Mouse (Mus musculus) CH12.LX (cell line): Measurements from ENCODE around the gene Fcer1g. TPM values are rescaled to one million over a fixed set of nuclear protein-coding genes. Genes with fewer than 3 reads are reported as not detected.
A peak's percentile ranks its signal among the peaks of the same experiment; 100 is the strongest.

Source experiments
- DNase-seq: peaks from one replicate; pipeline ENCODE4 v3.0.0-alpha.2; 2013; ENCODE audit errors: extremely low read depth
- H3K27ac ChIP-seq: 2 replicates; pipeline ENCODE4 v1.5.1; 2012; ENCODE audit warnings: low read depth, mild to moderate bottlenecking, control low read depth, moderate library complexity; ENCODE audit not compliant: insufficient read depth
- H3K27me3 ChIP-seq: replicated peaks from 2 replicates; pipeline ENCODE3; 2012; ENCODE audit warnings: inconsistent platforms
- H3K36me3 ChIP-seq, 2 experiments: replicated peaks in 1 of 2; 2 replicates each; pipeline versions ENCODE3 to v1.6.1; 2012; ENCODE audit warnings: inconsistent platforms in 1 of 2, low read length in 1 of 2, mild to moderate bottlenecking in 1 of 2, mixed read lengths in 1 of 2, moderate library complexity in 1 of 2; ENCODE audit not compliant: control insufficient read depth in 1 of 2, insufficient read depth in 1 of 2
- H3K4me1 ChIP-seq, 2 experiments: 2 replicates each; pipeline ENCODE4 v1.6.1; 2012; ENCODE audit warnings: inconsistent platforms in 1 of 2, moderate library complexity in 1 of 2; ENCODE audit not compliant: insufficient read depth in 2 of 2, control insufficient read depth in 1 of 2
- H3K4me2 ChIP-seq: 2 replicates; pipeline ENCODE4 v1.6.1; 2012; ENCODE audit warnings: low read depth, mild to moderate bottlenecking, control low read depth; ENCODE audit not compliant: poor library complexity, insufficient read depth, severe bottlenecking
- H3K4me3 ChIP-seq, 3 experiments: fragments of 150-350 bp in 1 of 3; sonication (generic) in 1 of 3; replicated peaks in 1 of 3; 2 replicates each; pipeline versions ENCODE3 to v1.5.1; 2011 to 2012; ENCODE audit warnings: low read depth in 2 of 3, low read length in 2 of 3, mild to moderate bottlenecking in 2 of 3, moderate library complexity in 2 of 3, control low read depth in 1 of 3, improper control_type of control experiment in 1 of 3, inconsistent platforms in 1 of 3, mixed read lengths in 1 of 3; ENCODE audit not compliant: poor library complexity in 1 of 3
- H3K79me2 ChIP-seq: replicated peaks from 2 replicates; pipeline ENCODE4 v1.6.1; 2012; ENCODE audit warnings: mild to moderate bottlenecking, moderate library complexity; ENCODE audit not compliant: control insufficient read depth, poor library complexity, insufficient read depth, severe bottlenecking; ENCODE audit errors: extremely low read depth
- H3K9ac ChIP-seq: 2 replicates; pipeline ENCODE4 v1.6.1; 2012; ENCODE audit warnings: low read depth, mild to moderate bottlenecking, control low read depth, moderate library complexity; ENCODE audit not compliant: insufficient read depth
- H3K9me3 ChIP-seq: replicated peaks from 2 replicates; pipeline ENCODE3; 2012; ENCODE audit warnings: low read length, inconsistent platforms, mixed read lengths
- BHLHE40 ChIP-seq: IDR thresholded peaks from 2 replicates; pipeline ENCODE4 v1.6.1; 2011; ENCODE audit warnings: mild to moderate bottlenecking, low read depth, low read length, improper control_type of control experiment
- CHD1 ChIP-seq: IDR thresholded peaks from 2 replicates; pipeline ENCODE4 v1.6.1; 2012; ENCODE audit warnings: low read depth, low read length, improper control_type of control experiment, inconsistent platforms
- CHD2 ChIP-seq: IDR thresholded peaks from 2 replicates; pipeline ENCODE4 v1.6.1; 2011; ENCODE audit warnings: low read length, improper control_type of control experiment
- CTCF ChIP-seq, 2 experiments: IDR thresholded peaks in 1 of 2; conservative IDR thresholded peaks in 1 of 2; 2 replicates each; pipeline ENCODE4 v1.5.1; 2011 to 2012; ENCODE audit warnings: low read depth in 2 of 2, low read length in 2 of 2, improper control_type of control experiment in 1 of 2, inconsistent platforms in 1 of 2, mild to moderate bottlenecking in 1 of 2, moderate library complexity in 1 of 2
- E2F4 ChIP-seq: IDR thresholded peaks from 2 replicates; pipeline ENCODE4 v1.6.1; 2011; ENCODE audit warnings: low read depth, low read length, improper control_type of control experiment; ENCODE audit not compliant: insufficient replicate concordance
- ELF1 ChIP-seq: IDR thresholded peaks from 2 replicates; pipeline ENCODE4 v1.6.1; 2014; ENCODE audit warnings: low read depth, mild to moderate bottlenecking, inconsistent platforms, low read length, improper control_type of control experiment
- EP300 ChIP-seq: IDR thresholded peaks from 2 replicates; pipeline ENCODE4 v1.6.1; 2011; ENCODE audit warnings: low read length, improper control_type of control experiment
- ETS1 ChIP-seq: conservative IDR thresholded peaks from 2 replicates; pipeline ENCODE4 v1.6.1; 2012; ENCODE audit warnings: low read depth, mild to moderate bottlenecking, inconsistent platforms, low read length, improper control_type of control experiment, moderate library complexity
- GABPA ChIP-seq: IDR thresholded peaks from 2 replicates; pipeline ENCODE4 v1.6.1; 2012; ENCODE audit warnings: low read depth, low read length, improper control_type of control experiment, inconsistent platforms; ENCODE audit not compliant: insufficient replicate concordance
- HCFC1 ChIP-seq: IDR thresholded peaks from 2 replicates; pipeline ENCODE4 v1.6.1; 2012; ENCODE audit warnings: low read depth, mild to moderate bottlenecking, inconsistent platforms, low read length, improper control_type of control experiment
- IRF4 ChIP-seq: IDR thresholded peaks from 2 replicates; pipeline ENCODE4 v1.6.1; 2014; ENCODE audit warnings: low read depth, mild to moderate bottlenecking, inconsistent platforms, low read length, improper control_type of control experiment
- JUN ChIP-seq: IDR thresholded peaks from 2 replicates; pipeline ENCODE4 v1.6.1; 2011; ENCODE audit warnings: low read depth, mild to moderate bottlenecking, low read length, improper control_type of control experiment, moderate library complexity; ENCODE audit not compliant: insufficient read depth
- JUND ChIP-seq: conservative IDR thresholded peaks from 2 replicates; pipeline ENCODE4 v1.6.1; 2011; ENCODE audit warnings: low read depth, low read length, improper control_type of control experiment
- KAT2A ChIP-seq: IDR thresholded peaks from 2 replicates; pipeline ENCODE4 v1.6.1; 2012; ENCODE audit warnings: low read length, improper control_type of control experiment, inconsistent platforms; ENCODE audit not compliant: insufficient replicate concordance
- MAFK ChIP-seq: IDR thresholded peaks from 2 replicates; pipeline ENCODE4 v1.6.1; 2011; ENCODE audit warnings: low read length, improper control_type of control experiment; ENCODE audit not compliant: insufficient replicate concordance
- MAX ChIP-seq: IDR thresholded peaks from 2 replicates; pipeline ENCODE4 v1.6.1; 2011; ENCODE audit warnings: low read length, improper control_type of control experiment
- MAZ ChIP-seq: IDR thresholded peaks from 2 replicates; pipeline ENCODE4 v1.6.1; 2012; ENCODE audit warnings: low read depth, mild to moderate bottlenecking, inconsistent platforms, low read length, improper control_type of control experiment, moderate library complexity
- MEF2A ChIP-seq: IDR thresholded peaks from 2 replicates; pipeline ENCODE4 v1.6.1; 2014; ENCODE audit warnings: low read depth, mild to moderate bottlenecking, inconsistent platforms, low read length, improper control_type of control experiment, borderline replicate concordance
- MXI1 ChIP-seq: IDR thresholded peaks from 2 replicates; pipeline ENCODE4 v1.6.1; 2011; ENCODE audit warnings: mild to moderate bottlenecking, low read depth, low read length, improper control_type of control experiment
- MYC ChIP-seq: IDR thresholded peaks from 2 replicates; pipeline ENCODE4 v1.6.1; 2011; ENCODE audit warnings: low read depth, mild to moderate bottlenecking, improper control_type of control experiment, low read length
- NELFE ChIP-seq: IDR thresholded peaks from 2 replicates; pipeline ENCODE4 v1.6.1; 2011; ENCODE audit warnings: low read depth, low read length, improper control_type of control experiment
- NRF1 ChIP-seq: IDR thresholded peaks from 2 replicates; pipeline ENCODE4 v1.6.1; 2014; ENCODE audit warnings: low read depth, mild to moderate bottlenecking, inconsistent platforms, low read length, improper control_type of control experiment, moderate library complexity
- PAX5 ChIP-seq: IDR thresholded peaks from 2 replicates; pipeline ENCODE4 v1.6.1; 2012; ENCODE audit warnings: low read length, inconsistent platforms, mixed read lengths
- POLR2A ChIP-seq: IDR thresholded peaks from 2 replicates; pipeline ENCODE4 v1.6.1; 2011; ENCODE audit warnings: low read depth, mild to moderate bottlenecking, improper control_type of control experiment, low read length
- POLR2AphosphoS2 ChIP-seq: IDR thresholded peaks from 2 replicates; pipeline ENCODE4 v1.6.1; 2011; ENCODE audit warnings: low read depth, low read length, improper control_type of control experiment
- RAD21 ChIP-seq: IDR thresholded peaks from 2 replicates; pipeline ENCODE4 v1.6.1; 2011; ENCODE audit warnings: low read depth, mild to moderate bottlenecking, low read length, improper control_type of control experiment, moderate library complexity
- RCOR1 ChIP-seq: conservative IDR thresholded peaks from 2 replicates; pipeline ENCODE4 v1.6.1; 2012; ENCODE audit warnings: low read depth, mild to moderate bottlenecking, inconsistent platforms, low read length, improper control_type of control experiment
- SIN3A ChIP-seq: IDR thresholded peaks from 2 replicates; pipeline ENCODE4 v1.6.1; 2012; ENCODE audit warnings: low read length, improper control_type of control experiment, inconsistent platforms
- SMC3 ChIP-seq: IDR thresholded peaks from 2 replicates; pipeline ENCODE4 v1.6.1; 2011; ENCODE audit warnings: low read depth, low read length, improper control_type of control experiment
- TBP ChIP-seq: conservative IDR thresholded peaks from 2 replicates; pipeline ENCODE4 v1.6.1; 2011; ENCODE audit warnings: low read depth, low read length, improper control_type of control experiment
- TCF12 ChIP-seq: IDR thresholded peaks from 2 replicates; pipeline ENCODE4 v1.6.1; 2014; ENCODE audit warnings: low read depth, mild to moderate bottlenecking, inconsistent platforms, low read length, improper control_type of control experiment
- UBTF ChIP-seq: IDR thresholded peaks from 2 replicates; pipeline ENCODE4 v1.6.1; 2012; ENCODE audit warnings: low read depth, mild to moderate bottlenecking, inconsistent platforms, low read length, improper control_type of control experiment, moderate library complexity
- USF1 ChIP-seq: IDR thresholded peaks from 2 replicates; pipeline ENCODE4 v1.6.1; 2014; ENCODE audit warnings: low read depth, mild to moderate bottlenecking, inconsistent platforms, low read length, improper control_type of control experiment
- USF2 ChIP-seq: conservative IDR thresholded peaks from 2 replicates; pipeline ENCODE4 v1.6.1; 2011; ENCODE audit warnings: low read depth, low read length, improper control_type of control experiment
- ZC3H11A ChIP-seq: IDR thresholded peaks from 2 replicates; pipeline ENCODE4 v1.6.1; 2012; ENCODE audit warnings: low read depth, mild to moderate bottlenecking, inconsistent platforms, low read length, improper control_type of control experiment
- ZKSCAN1 ChIP-seq: IDR thresholded peaks from 2 replicates; pipeline ENCODE4 v1.6.1; 2012; ENCODE audit warnings: low read depth, inconsistent platforms, low read length, improper control_type of control experiment, borderline replicate concordance
- ZMIZ1 ChIP-seq: IDR thresholded peaks from 2 replicates; pipeline ENCODE4 v1.6.1; 2012; ENCODE audit warnings: low read depth, mild to moderate bottlenecking, inconsistent platforms, low read length, improper control_type of control experiment
- ZNF384 ChIP-seq: IDR thresholded peaks from 2 replicates; pipeline ENCODE4 v1.6.1; 2012; ENCODE audit warnings: low read depth, low read length, improper control_type of control experiment, inconsistent platforms
- dilution Hi-C: fragments of 300-500 bp; cut with MboI; formaldehyde crosslinking; loops from 2 replicates; pipeline ENCODE4 v1.14.3; 2020; ENCODE audit warnings: low sequenced_read_pairs; ENCODE audit not compliant: extremely low pct_unique_long_range_greater_than_20kb, extremely low pct_ligation_motif_present
- in situ Hi-C: fragments of 300-500 bp; cut with MboI; formaldehyde crosslinking; loops from 3 replicates; pipeline ENCODE4 v1.14.3; 2019; ENCODE audit warnings: low sequenced_read_pairs, low pct_ligation_motif_present, low pct_unique_long_range_greater_than_20kb, mixed read lengths
- polyA plus RNA-seq: library from polyadenylated mRNA; unstranded; fragments of >175 nt; gene quantifications from 2 replicates; pipeline ENCODE4 v1.2.1, GENCODE M21; 2012; ENCODE audit warnings: low read depth; ENCODE audit not compliant: insufficient read length
- total RNA-seq, 2 experiments: library from RNA; depleted of rRNA; stranded (reverse); fragments of 300-350 nt in 1 of 2; fragments of >200 nt in 1 of 2; gene quantifications; 2 replicates each; pipeline ENCODE4 v1.2.3; 2012 to 2014

The Fcer1g gene
- total and polyA plus RNA-seq, 3 experiments, result 10.1 to 51.2 (median 31.3) TPM

DNA sequence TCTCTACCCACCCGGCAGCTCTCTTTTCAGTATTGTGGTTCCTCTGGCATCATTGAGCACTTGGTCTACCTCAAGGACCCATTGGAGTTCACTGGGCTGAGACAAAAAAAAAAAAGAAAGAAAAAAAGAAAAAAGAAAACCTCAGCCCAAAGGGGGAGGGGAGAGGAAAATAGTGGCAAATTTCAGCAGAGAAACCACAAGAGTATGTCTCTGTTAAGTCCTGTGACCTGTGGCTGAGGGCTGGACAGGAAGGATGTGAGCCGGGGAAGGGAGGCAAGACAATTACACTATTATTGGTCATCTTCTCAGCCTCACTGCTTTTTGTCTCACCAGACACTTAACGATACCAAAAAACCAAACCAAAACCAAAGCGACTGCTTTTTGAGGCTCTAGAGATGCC lies 2.3 kb downstream of the Fcer1g start:
- H3K36me3 ChIP-seq, result peaks cover 28 to 41% of the 10 kb centered on the region in 2 experiments
- H3K27ac ChIP-seq, result peak overlapping the region; percentile 29; the same call in 1 of the 2 replicates
- peaks cover 11 to 63% of the 10 kb centered on the region in 2 experiments for H3K4me1 ChIP-seq
- no peak for TF ChIP-seq SIN3A
- no peak for TF ChIP-seq MYC
- no peak for TF ChIP-seq ZKSCAN1
- no peak for TF ChIP-seq ELF1
- TF ChIP-seq E2F4, result no peak
- TF ChIP-seq BHLHE40, result peak; percentile 76
- no peak for TF ChIP-seq USF1
- no peak for TF ChIP-seq RAD21
- no peak for TF ChIP-seq SMC3
- TF ChIP-seq RCOR1, result no peak
- TF ChIP-seq PAX5, result no peak
- TF ChIP-seq CTCF (conservative IDR thresholded peaks at IDR 0.05 in 1 of 2, IDR thresholded peaks at IDR 0.05 in 1 of 2; ENCODE audit: low read depth in 2 of 2, low read length in 2 of 2), result no peak
- TF ChIP-seq TBP, result no peak
- TF ChIP-seq KAT2A, result no peak
- no peak for TF ChIP-seq JUND
- no peak for TF ChIP-seq CHD1
- no peak for TF ChIP-seq NELFE
- TF ChIP-seq ZMIZ1, result no peak
- TF ChIP-seq MAZ, result no peak
- TF ChIP-seq ZC3H11A, result no peak
- no peak for TF ChIP-seq POLR2A
- peak; percentile 96 for TF ChIP-seq ZNF384
- TF ChIP-seq MAFK, result peak; percentile 56; the same call in 1 of the 2 replicates
- TF ChIP-seq MXI1, result no peak
- TF ChIP-seq POLR2AphosphoS2, result no peak
- no peak; the same call in 1 of the 2 replicates for TF ChIP-seq TCF12
- TF ChIP-seq ETS1, result peak; percentile 57
- no peak for TF ChIP-seq JUN
- no peak for TF ChIP-seq NRF1
- TF ChIP-seq USF2, result no peak
- TF ChIP-seq HCFC1, result no peak
- peak; percentile 53 for TF ChIP-seq EP300
- no peak for TF ChIP-seq GABPA
- peak; percentile 32; the same call in 1 of the 2 replicates for TF ChIP-seq MEF2A
- no peak for TF ChIP-seq UBTF
- no peak; the same call in 1 of the 2 replicates for TF ChIP-seq CHD2
- TF ChIP-seq IRF4, result no peak
- TF ChIP-seq MAX, result no peak
- peak overlapping the region; percentile 7 for H3K4me2 ChIP-seq
- peak; percentile 61 for DNase-seq
- no peaks in the 10 kb centered on the region for H3K27me3 ChIP-seq
- peak overlapping the region in 1 of 3 experiments; percentile 15 for H3K4me3 ChIP-seq
- H3K79me2 ChIP-seq, result no peaks in the 10 kb centered on the region
- no peaks in the 10 kb centered on the region for H3K9me3 ChIP-seq
- in situ Hi-C loops (no loop called here), dilution Hi-C loops (no loop called here)
- H3K9ac ChIP-seq, result no peak overlapping the region
